In the genomic region with DNA sequence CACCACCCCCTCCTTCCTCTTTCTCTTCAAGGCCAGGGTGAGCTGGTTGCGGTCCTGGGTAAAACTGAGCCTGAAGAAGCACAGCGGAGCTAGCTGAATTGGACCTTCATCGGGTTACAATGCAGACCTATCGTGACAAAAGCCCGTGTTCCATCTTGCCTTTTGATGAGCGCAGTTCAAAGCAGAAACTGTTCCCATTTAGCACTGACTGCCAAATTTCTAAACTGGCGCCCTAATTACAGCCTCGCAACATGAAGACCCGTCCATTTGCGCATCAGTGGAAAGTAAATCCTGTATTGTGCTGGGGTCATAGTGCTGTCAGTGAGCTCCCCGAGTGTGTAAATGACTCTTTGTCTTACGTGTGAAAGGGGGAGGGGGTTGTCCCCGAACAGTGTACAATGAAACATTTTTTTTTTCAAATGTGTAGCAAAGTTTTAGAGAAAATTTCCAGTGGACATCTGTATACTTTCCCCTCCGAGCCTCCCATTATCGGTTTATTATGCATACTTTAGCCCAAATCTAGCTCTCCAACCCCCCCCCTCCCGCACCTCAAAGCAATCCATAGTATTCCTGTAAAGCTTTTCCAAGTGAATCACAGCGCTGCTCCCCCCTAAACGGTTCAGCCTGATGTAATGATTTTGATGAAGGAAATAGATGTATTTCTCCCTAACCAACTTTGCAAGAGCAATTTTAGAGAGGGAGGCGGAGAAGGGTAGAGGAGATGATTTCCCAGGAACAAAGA, we compare ENCODE assay signal across 12 mouse cellular contexts.
A peak's percentile ranks its signal among the peaks of the same experiment; 100 is the strongest.
DNase-seq lines count a peak whose midpoint lies in the region; ATAC-seq and TF ChIP-seq lines count a peak whose summit lies in the region.
"Had no signal": no experiment of that assay in that cellular context is flagged by ENCODE, and none has a peak within 500 bp of the region (broad histone marks: within the 10 kb centered on the region; RNA-seq: fewer than 3 reads in every experiment).

No protein-coding gene starts in this region.

- ATAC-seq in hindbrain, embryonic 12.5 days (ENCODE audit: low FRiP score): no peak
- peak; percentile 62; the same call in 1 of the 2 replicates for ATAC-seq in midbrain, embryonic 12.5 days (ENCODE audit: low FRiP score, low read depth)
- ATAC-seq in heart, embryonic 11.5 days (replicated peaks; ENCODE audit: insufficient number of reproducible peaks, low FRiP score, low TSS enrichment): no peak
- ATAC-seq: intestine, embryonic 16.5 days; liver, postnatal 0 days had no signal

- H3K9ac ChIP-seq in hindbrain, embryonic 12.5 days: no peak overlapping the region
- peak overlapping the region; percentile 43; the same call in 1 of the 2 replicates for H3K9ac ChIP-seq in midbrain, embryonic 12.5 days (replicated peaks)
- no peak overlapping the region for H3K9ac ChIP-seq in heart, embryonic 11.5 days (ENCODE audit: low read depth, low read length)
- H3K9ac ChIP-seq: liver, postnatal 0 days had no signal

- TF ChIP-seq POLR2A in brain, embryonic 14.5 days (IDR thresholded peaks at IDR 0.05; ENCODE audit: borderline replicate concordance, extremely low read depth, insufficient read depth, insufficient read length, poor library complexity, severe bottlenecking): no peak

- H3K4me1 ChIP-seq in hindbrain, embryonic 12.5 days: 0 out of 2 replicates have a peak, but pooled peaks cover 4% of the 10 kb centered on the region
- peaks cover 15% of the 10 kb centered on the region; the same call in 1 of the 2 replicates for H3K4me1 ChIP-seq in midbrain, embryonic 12.5 days
- H3K4me1 ChIP-seq in heart, embryonic 11.5 days (ENCODE audit: control insufficient read depth, insufficient read depth, low read length): no peaks in the 10 kb centered on the region

- peak overlapping the region; percentile 10; the same call in 1 of the 2 replicates for H3K4me3 ChIP-seq in hindbrain, embryonic 12.5 days
- peak overlapping the region; percentile 20 for H3K4me3 ChIP-seq in midbrain, embryonic 12.5 days
- no peak overlapping the region for H3K4me3 ChIP-seq in heart, embryonic 11.5 days (ENCODE audit: low read depth, low read length)

- no peak overlapping the region for H3K27ac ChIP-seq in hindbrain, embryonic 12.5 days
- no peak overlapping the region for H3K27ac ChIP-seq in midbrain, embryonic 12.5 days (replicated peaks)
- H3K27ac ChIP-seq in heart, embryonic 11.5 days (ENCODE audit: low read depth, low read length): no peak overlapping the region

- peak; percentile 96 for DNase-seq in brain, embryonic 14.5 days (ENCODE audit: low read depth)
- peak; percentile 2 for DNase-seq in embryo, embryonic 9.5 days (ENCODE audit: extremely low spot score)
- no peak for DNase-seq in spleen, adult 18-20 months
- DNase-seq in adrenal gland, adult (ENCODE audit: inconsistent age in 2 of 2, low spot score in 1 of 2): no peak
- DNase-seq: adrenal gland, postnatal 36 days; gastrocnemius, postnatal 36 days; liver, postnatal 0 days had no signal

- no peaks in the 10 kb centered on the region for H3K9me3 ChIP-seq in hindbrain, embryonic 12.5 days (replicated peaks)
- no peaks in the 10 kb centered on the region for H3K9me3 ChIP-seq in midbrain, embryonic 12.5 days
- no peaks in the 10 kb centered on the region for H3K9me3 ChIP-seq in heart, embryonic 11.5 days (replicated peaks; ENCODE audit: control insufficient read depth, low read length)

- no peaks in the 10 kb centered on the region for H3K27me3 ChIP-seq in hindbrain, embryonic 12.5 days
- H3K27me3 ChIP-seq in midbrain, embryonic 12.5 days: 0 out of 2 replicates have a peak, but pooled peaks cover 3% of the 10 kb centered on the region
- H3K27me3 ChIP-seq in heart, embryonic 11.5 days (ENCODE audit: control insufficient read depth, insufficient read depth, low read length): no peaks in the 10 kb centered on the region; the same call in 1 of the 2 replicates

- peak overlapping the region; percentile 46 for H3K4me2 ChIP-seq in hindbrain, embryonic 12.5 days (replicated peaks)
- H3K4me2 ChIP-seq in midbrain, embryonic 12.5 days (replicated peaks): peak overlapping the region; percentile 41
- no peak overlapping the region for H3K4me2 ChIP-seq in heart, embryonic 11.5 days

- WGBS in hindbrain, embryonic 12.5 days: 48% methylated on average over 19 of the region's 19 CpGs
- WGBS in midbrain, embryonic 12.5 days: 43% methylated on average over 19 of the region's 19 CpGs
- WGBS in heart, embryonic 11.5 days (ENCODE audit: insufficient replicate concordance): 89% methylated on average over 19 of the region's 19 CpGs

- H3K36me3 ChIP-seq in hindbrain, embryonic 12.5 days: no peaks in the 10 kb centered on the region
- H3K36me3 ChIP-seq in midbrain, embryonic 12.5 days: no peaks in the 10 kb centered on the region
- no peaks in the 10 kb centered on the region for H3K36me3 ChIP-seq in heart, embryonic 11.5 days (ENCODE audit: control insufficient read depth, insufficient read depth, low read length)
- H3K36me3 ChIP-seq: G1E had no signal

- TF ChIP-seq CTCF in brain, embryonic 14.5 days (IDR thresholded peaks at IDR 0.05; ENCODE audit: borderline replicate concordance, extremely low read depth, insufficient read depth, insufficient read length): no peak

Comparison
In these comparisons a context has a peak if more than half of its experiments do, and no peak if none do; other contexts are left out.
1. DNase-seq: peak in brain, embryonic 14.5 days (single experiment) and embryo, embryonic 9.5 days (single experiment); none in spleen, adult 18-20 months (0 of 2) and adrenal gland, adult (0 of 2).